Mouse (Mus musculus) inflammation-experienced regulatory T-cells, adult 16 weeks (primary cell): ENCODE results near the gene Vmn1r158. TPM values are rescaled to one million over a fixed set of nuclear protein-coding genes. Genes with fewer than 3 reads are reported as not detected.

Experiments used
- polyA plus RNA-seq: library from polyadenylated mRNA; unstranded; fragments of 100-300 nt; shearing (Covaris generic); gene quantifications from one replicate; pipeline ENCODE4 v1.2.1, GENCODE M21; 2017

The Vmn1r158 gene
- polyA plus RNA-seq: not detected

GRCm38 (mm10) chr7:22790682-22791081 is at the start of gene Vmn1r158:
Gene Vmn1r158 (minus strand): TSS chr7:22790782.

GRCm38 (mm10) chr7:22761397-22761796 is 29.2 kb downstream of the Vmn1r158 start, which contains the start of gene Vmn1r157:
Gene Vmn1r157 (plus strand): TSS chr7:22761697.

Other genes starting within 250 kb of the Vmn1r158 start
- not detected for gene Gm4201, start 225.4 kb downstream of the Vmn1r158 start, polyA plus RNA-seq
- not detected for gene Gm4565, start 202.7 kb downstream of the Vmn1r158 start, polyA plus RNA-seq
- not detected for gene Vmn1r155, start 132.8 kb downstream of the Vmn1r158 start, polyA plus RNA-seq
- gene Gm8693, start 98.5 kb downstream of the Vmn1r158 start, polyA plus RNA-seq: not detected
- not detected for gene Gm4567, start 71.1 kb downstream of the Vmn1r158 start, polyA plus RNA-seq
- gene Vmn1r157, start 29.1 kb downstream of the Vmn1r158 start, polyA plus RNA-seq: not detected
- gene Vmn1r159, start 52.8 kb upstream of the Vmn1r158 start, polyA plus RNA-seq: not detected
- gene Vmn1r160, start 80.4 kb upstream of the Vmn1r158 start, polyA plus RNA-seq: not detected
- not detected for gene Gm4214, start 193.9 kb upstream of the Vmn1r158 start, polyA plus RNA-seq
- not detected for gene Gm4216, start 229.1 kb upstream of the Vmn1r158 start, polyA plus RNA-seq